9 mouse cellular contexts compared by ENCODE assay signal in genomic region chr1:153401765-153402164, GRCm38 (mm10). TPM values are rescaled to one million over a fixed set of nuclear protein-coding genes. Genes with fewer than 3 reads are reported as not detected.
DNase-seq lines count a peak whose midpoint lies in the region; ATAC-seq and TF ChIP-seq lines count a peak whose summit lies in the region.
"Had no signal": no experiment of that assay in that cellular context is flagged by ENCODE, and none has a peak within 500 bp of the region (broad histone marks: within the 10 kb centered on the region; RNA-seq: fewer than 3 reads in every experiment).

No protein-coding gene starts in this region.

- no peaks in the 10 kb centered on the region for H3K4me1 ChIP-seq in ES-Bruce4 (ENCODE audit: control insufficient read depth, insufficient read depth, low read length)
- no peaks in the 10 kb centered on the region for H3K4me1 ChIP-seq in embryonic facial prominence, embryonic 12.5 days
- H3K4me1 ChIP-seq in heart, embryonic 12.5 days (replicated peaks): peaks cover 5% of the 10 kb centered on the region; the same call in 1 of the 2 replicates
- H3K4me1 ChIP-seq in kidney, postnatal 0 days (replicated peaks; ENCODE audit: insufficient read depth, low read length): no peaks in the 10 kb centered on the region
- no peaks in the 10 kb centered on the region for H3K4me1 ChIP-seq in liver, embryonic 14.5 days (replicated peaks; ENCODE audit: control insufficient read depth in 2 of 2, insufficient read depth in 2 of 2, low read length in 1 of 2)
- no peaks in the 10 kb centered on the region for H3K4me1 ChIP-seq in neural tube, embryonic 11.5 days (ENCODE audit: control insufficient read depth, insufficient read depth, low read length)
- H3K4me1 ChIP-seq: heart, embryonic 15.5 days had no signal

- H3K4me3 ChIP-seq in ES-Bruce4 (ENCODE audit: low read depth, low read length): no peak overlapping the region
- H3K4me3 ChIP-seq in embryonic facial prominence, embryonic 12.5 days: no peak overlapping the region
- H3K4me3 ChIP-seq in heart, embryonic 12.5 days: no peak overlapping the region
- no peak overlapping the region for H3K4me3 ChIP-seq in kidney, postnatal 0 days (replicated peaks; ENCODE audit: low read depth, low read length)
- H3K4me3 ChIP-seq in liver, embryonic 14.5 days (ENCODE audit: insufficient read depth in 1 of 2, low read depth in 2 of 2, low read length in 2 of 2): no peak overlapping the region
- no peak overlapping the region for H3K4me3 ChIP-seq in neural tube, embryonic 11.5 days (ENCODE audit: low read depth, low read length)
- H3K4me3 ChIP-seq: heart, embryonic 15.5 days had no signal

- peak; percentile 78 for DNase-seq in adrenal gland, postnatal 25 days
- peak; percentile 85 for DNase-seq in kidney, postnatal 0 days (ENCODE audit: low spot score)
- DNase-seq in liver, embryonic 14.5 days (ENCODE audit: low read depth in 3 of 3, low spot score in 3 of 3): no peak
- DNase-seq in neural tube, embryonic 11.5 days (ENCODE audit: low spot score): peak; percentile 79
- peak; percentile 47 to 52 for DNase-seq in thymus, postnatal 36 days

- 1% methylated on average over 7 of the region's 7 CpGs for WGBS in embryonic facial prominence, embryonic 12.5 days
- 2% methylated on average over 7 of the region's 7 CpGs for WGBS in heart, embryonic 12.5 days
- 1% methylated on average over 7 of the region's 7 CpGs for WGBS in kidney, postnatal 0 days
- 4% methylated on average over 7 of the region's 7 CpGs for whole genome bisulfite sequencing in liver, embryonic 14.5 days (ENCODE audit: insufficient replicate concordance)
- 2% methylated on average over 7 of the region's 7 CpGs for WGBS in neural tube, embryonic 11.5 days

- TF ChIP-seq CTCF in ES-Bruce4 (IDR thresholded peaks at IDR 0.05; ENCODE audit: low read depth, low read length): peak; percentile 75
- TF ChIP-seq CTCF in kidney, postnatal 0 days (IDR thresholded peaks at IDR 0.05; ENCODE audit: low read depth): peak; percentile 92
- peak; percentile 92 for TF ChIP-seq CTCF in liver, embryonic 14.5 days (IDR thresholded peaks at IDR 0.05; ENCODE audit: low read depth)

- H3K27me3 ChIP-seq in ES-Bruce4 (ENCODE audit: control insufficient read depth, insufficient read depth, low read length, poor library complexity, severe bottlenecking): no peaks in the 10 kb centered on the region
- H3K27me3 ChIP-seq in embryonic facial prominence, embryonic 12.5 days: no peaks in the 10 kb centered on the region
- no peaks in the 10 kb centered on the region for H3K27me3 ChIP-seq in heart, embryonic 12.5 days (replicated peaks)
- no peaks in the 10 kb centered on the region for H3K27me3 ChIP-seq in kidney, postnatal 0 days (ENCODE audit: insufficient read depth, low read length)
- no peaks in the 10 kb centered on the region for H3K27me3 ChIP-seq in liver, embryonic 14.5 days (ENCODE audit: control insufficient read depth, insufficient read depth, low read length)
- H3K27me3 ChIP-seq in neural tube, embryonic 11.5 days (ENCODE audit: control insufficient read depth, insufficient read depth, low read length): no peaks in the 10 kb centered on the region
- H3K27me3 ChIP-seq: heart, embryonic 15.5 days had no signal

- H3K9ac ChIP-seq in ES-Bruce4 (ENCODE audit: low read depth, poor library complexity, severe bottlenecking): no peak overlapping the region
- no peak overlapping the region for H3K9ac ChIP-seq in embryonic facial prominence, embryonic 12.5 days
- H3K9ac ChIP-seq in heart, embryonic 12.5 days: no peak overlapping the region
- no peak overlapping the region for H3K9ac ChIP-seq in kidney, postnatal 0 days (ENCODE audit: low read depth, low read length)
- H3K9ac ChIP-seq in liver, embryonic 14.5 days (replicated peaks): no peak overlapping the region
- no peak overlapping the region for H3K9ac ChIP-seq in neural tube, embryonic 11.5 days (ENCODE audit: low read length)
- H3K9ac ChIP-seq: heart, embryonic 15.5 days had no signal

- 0 out of 2 replicates have a peak, but pooled peaks cover 3% of the 10 kb centered on the region for H3K9me3 ChIP-seq in ES-Bruce4 (replicated peaks; ENCODE audit: control insufficient read depth, insufficient read depth, low read length, poor library complexity, severe bottlenecking)
- no peaks in the 10 kb centered on the region for H3K9me3 ChIP-seq in embryonic facial prominence, embryonic 12.5 days
- 0 out of 2 replicates have a peak, but pooled peaks cover 6% of the 10 kb centered on the region for H3K9me3 ChIP-seq in heart, embryonic 12.5 days (replicated peaks)
- H3K9me3 ChIP-seq in kidney, postnatal 0 days (replicated peaks; ENCODE audit: low read length): no peaks in the 10 kb centered on the region
- no peaks in the 10 kb centered on the region for H3K9me3 ChIP-seq in liver, embryonic 14.5 days (ENCODE audit: control insufficient read depth, low read length)
- H3K9me3 ChIP-seq in neural tube, embryonic 11.5 days (ENCODE audit: control insufficient read depth, low read length): no peaks in the 10 kb centered on the region
- H3K9me3 ChIP-seq: heart, embryonic 15.5 days had no signal

- H3K4me2 ChIP-seq in embryonic facial prominence, embryonic 12.5 days (replicated peaks): no peak overlapping the region
- H3K4me2 ChIP-seq in heart, embryonic 12.5 days: no peak overlapping the region
- H3K4me2 ChIP-seq in kidney, postnatal 0 days (ENCODE audit: low read length): no peak overlapping the region
- H3K4me2 ChIP-seq in liver, embryonic 14.5 days (ENCODE audit: low read depth): no peak overlapping the region
- H3K4me2 ChIP-seq in neural tube, embryonic 11.5 days (ENCODE audit: low read depth): no peak overlapping the region
- H3K4me2 ChIP-seq: heart, embryonic 15.5 days had no signal

- TF ChIP-seq POLR2A in ES-Bruce4 (IDR thresholded peaks at IDR 0.05; ENCODE audit: insufficient read depth, low read length): no peak

- H3K36me3 ChIP-seq in ES-Bruce4 (ENCODE audit: control insufficient read depth, insufficient read depth, low read length, poor library complexity, severe bottlenecking): no peaks in the 10 kb centered on the region
- no peaks in the 10 kb centered on the region for H3K36me3 ChIP-seq in embryonic facial prominence, embryonic 12.5 days
- H3K36me3 ChIP-seq in heart, embryonic 12.5 days: no peaks in the 10 kb centered on the region
- no peaks in the 10 kb centered on the region for H3K36me3 ChIP-seq in kidney, postnatal 0 days (ENCODE audit: insufficient read depth, low read length)
- no peaks in the 10 kb centered on the region for H3K36me3 ChIP-seq in liver, embryonic 14.5 days (replicated peaks; ENCODE audit: control insufficient read depth, insufficient read depth, low read depth)
- H3K36me3 ChIP-seq in neural tube, embryonic 11.5 days (ENCODE audit: control insufficient read depth, insufficient read depth, low read length): no peaks in the 10 kb centered on the region
- H3K36me3 ChIP-seq: heart, embryonic 15.5 days had no signal

- TF ChIP-seq EP300 in ES-Bruce4 (IDR thresholded peaks at IDR 0.05; ENCODE audit: insufficient read depth, low read depth, low read length): no peak
- no peak for TF ChIP-seq EP300 in liver, embryonic 14.5 days (IDR thresholded peaks at IDR 0.05; ENCODE audit: low read depth)

- 0 out of 2 replicates have a peak, but pooled peaks have one; percentile 67 for ATAC-seq in embryonic facial prominence, embryonic 12.5 days (ENCODE audit: insufficient number of reproducible peaks, insufficient read depth, low FRiP score, low TSS enrichment)
- ATAC-seq in heart, embryonic 12.5 days (ENCODE audit: insufficient number of reproducible peaks, low FRiP score): peak; percentile 71
- peak; percentile 89 for ATAC-seq in kidney, postnatal 0 days (replicated peaks; ENCODE audit: low FRiP score, low read depth)
- ATAC-seq in liver, embryonic 14.5 days (ENCODE audit: insufficient read depth): peak; percentile 53; the same call in 1 of the 2 replicates
- peak; percentile 41 for ATAC-seq in neural tube, embryonic 11.5 days (ENCODE audit: insufficient read depth, low FRiP score, low TSS enrichment)

- no peak overlapping the region for H3K27ac ChIP-seq in ES-Bruce4 (ENCODE audit: insufficient read depth, low read length)
- no peak overlapping the region for H3K27ac ChIP-seq in embryonic facial prominence, embryonic 12.5 days
- H3K27ac ChIP-seq in heart, embryonic 12.5 days (ENCODE audit: poor library complexity, severe bottlenecking): no peak overlapping the region
- H3K27ac ChIP-seq in kidney, postnatal 0 days: no peak overlapping the region
- H3K27ac ChIP-seq in liver, embryonic 14.5 days: no peak overlapping the region
- no peak overlapping the region for H3K27ac ChIP-seq in neural tube, embryonic 11.5 days (ENCODE audit: low read depth, low read length)
- H3K27ac ChIP-seq: heart, embryonic 15.5 days had no signal

RNA-seq across cellular contexts. Expression of gene Shcbp1l, which starts 23.2 kb away (rescaled TPM):
- 2.7 and 2.9 TPM in 2 replicates for polyA plus RNA-seq in ES-Bruce4 (2011; ENCODE audit: insufficient read depth, insufficient read length, low read depth, missing spikeins)
- total RNA-seq in adrenal gland, postnatal 25 days (2021): 0.33 and 1.00 TPM in 2 replicates
- 0.29 and 0.32 TPM in 2 replicates for polyA plus RNA-seq in embryonic facial prominence, embryonic 12.5 days (2016; fragmentation: Nextera tagmentation; extraction: Ambion mirVana)
- 0.14 and 0.18 TPM in 2 replicates for polyA plus RNA-seq in heart, embryonic 12.5 days (2016; fragmentation: Nextera tagmentation; extraction: Ambion mirVana)
- polyA plus RNA-seq in kidney, postnatal 0 days (2015; fragmentation: Nextera tagmentation; extraction: Ambion mirVana): 0.23 and 0.39 TPM in 2 replicates
- polyA plus RNA-seq in liver, embryonic 14.5 days (2012; rRNA removed): 0.22 and 0.27 TPM in 2 replicates
- polyA plus RNA-seq in liver, embryonic 14.5 days (2014; fragmentation: Nextera tagmentation; extraction: Ambion mirVana): 0.28 and 0.32 TPM in 2 replicates
- polyA plus RNA-seq in neural tube, embryonic 11.5 days (2014; fragmentation: Nextera tagmentation; extraction: Ambion mirVana): 0.37 TPM in 1 of 2 replicates, not detected in the other
- polyA plus RNA-seq: heart, embryonic 15.5 days had no signal

Comparison
In these comparisons a context has a peak if more than half of its experiments do, and no peak if none do; other contexts are left out.
1. DNase-seq: peak in adrenal gland, postnatal 25 days (single experiment), kidney, postnatal 0 days (single experiment), neural tube, embryonic 11.5 days (single experiment) and thymus, postnatal 36 days (2 of 2); none in liver, embryonic 14.5 days (0 of 3).
2. Peak in every context shown above with its lines, with median percentiles within 50 percentile points of each other: CTCF ChIP-seq and ATAC-seq.